Mouse (Mus musculus) stomach, embryonic 16.5 days (tissue): ENCODE data around the gene Ndufv3. TPM values are rescaled to one million over a fixed set of nuclear protein-coding genes. Genes with fewer than 3 reads are reported as not detected.

Experiments
- ATAC-seq: fragments of 200-750 bp; cut with Nextera tagmentation; 2 replicates; pipeline ENCODE4 v1.8.0; 2017; ENCODE audit warnings: moderate number of reproducible peaks, moderate TSS enrichment; ENCODE audit not compliant: insufficient read depth, low FRiP score
- H3K27ac ChIP-seq: fragments of 300-500 bp; sonication (generic); 2 replicates; pipeline ENCODE4 v1.5.1; 2014; ENCODE audit warnings: low read length
- H3K27me3 ChIP-seq: fragments of 300-500 bp; sonication (generic); 2 replicates; pipeline ENCODE4 v1.6.1; 2014; ENCODE audit warnings: low read length, control low read depth, mixed read lengths; ENCODE audit not compliant: control insufficient read depth, insufficient read depth
- H3K36me3 ChIP-seq: fragments of 300-500 bp; sonication (generic); 2 replicates; pipeline ENCODE4 v1.6.1; 2014; ENCODE audit warnings: low read length; ENCODE audit not compliant: control insufficient read depth, insufficient read depth
- H3K4me1 ChIP-seq: fragments of 300-500 bp; sonication (generic); 2 replicates; pipeline ENCODE4 v1.6.1; 2014; ENCODE audit warnings: low read length, control low read depth, mixed read lengths; ENCODE audit not compliant: control insufficient read depth, insufficient read depth
- H3K4me2 ChIP-seq: fragments of 300-500 bp; sonication (generic); 2 replicates; pipeline ENCODE4 v1.6.1; 2014; ENCODE audit warnings: low read depth, low read length, mixed read lengths
- H3K4me3 ChIP-seq: fragments of 300-500 bp; sonication (generic); replicated peaks from 2 replicates; pipeline ENCODE4 v1.5.1; 2014; ENCODE audit warnings: mild to moderate bottlenecking, low read length
- H3K9ac ChIP-seq: fragments of 300-500 bp; sonication (generic); 2 replicates; pipeline ENCODE4 v1.6.1; 2014; ENCODE audit warnings: low read length
- H3K9me3 ChIP-seq: fragments of 300-500 bp; sonication (generic); replicated peaks from 2 replicates; pipeline ENCODE4 v1.6.1; 2016; ENCODE audit warnings: low read length, control low read depth; ENCODE audit not compliant: control insufficient read depth
- WGBS: fragments of 180-500 bp; shearing (Covaris S2); extraction: QIAGEN DNeasy Blood & Tissue Kit; methylation state at CpG from one replicate; pipeline ENCODE4 v1.1.7; 2014; 5-methylcytosine and 5-hydroxymethylcytosine counted together
- polyA plus RNA-seq: library from polyadenylated mRNA; unstranded; fragments of >200 nt; fragmentation: Nextera tagmentation; extraction: Ambion mirVana; gene quantifications from 2 replicates; pipeline ENCODE4 v1.2.1, GENCODE M21; 2015

Ndufv3 gene
- polyA plus RNA-seq, 1 experiment from 2014 or later: 321 TPM

DNA sequence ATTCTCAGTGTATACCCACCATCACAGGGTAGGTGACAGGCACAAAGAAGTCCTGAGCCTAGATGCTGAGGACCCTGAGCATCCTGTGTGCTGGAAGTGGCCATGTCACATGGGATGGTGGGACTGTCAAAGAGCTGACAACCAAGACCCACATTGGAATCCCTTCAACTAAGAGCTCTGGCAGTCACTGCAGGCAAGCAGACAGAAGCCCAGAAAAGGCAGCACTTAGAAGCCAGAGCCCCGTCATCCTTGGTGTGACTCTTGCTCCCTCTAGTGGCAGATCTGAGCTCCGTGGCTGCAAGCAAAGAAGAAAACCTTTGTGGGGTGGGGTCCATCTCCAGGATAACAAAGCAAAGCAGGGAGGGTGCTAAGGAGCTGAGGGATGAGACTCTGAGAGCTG lies 27.5 kb upstream of the Ndufv3 start:
- peaks cover 10% of the 10 kb centered on the region; the same call in 1 of the 2 replicates for H3K36me3 ChIP-seq
- 0% methylated on average over 2 of the region's 2 CpGs for WGBS
- no peak overlapping the region for H3K9ac ChIP-seq
- H3K9me3 ChIP-seq: no peaks in the 10 kb centered on the region
- 0 out of 2 replicates have a peak, but pooled peaks cover 4% of the 10 kb centered on the region for H3K4me1 ChIP-seq
- peak; percentile 44; the same call in 1 of the 2 replicates for ATAC-seq
- H3K27ac ChIP-seq: no peak overlapping the region
- no peaks in the 10 kb centered on the region for H3K27me3 ChIP-seq
- no peak overlapping the region for H3K4me2 ChIP-seq
- H3K4me3 ChIP-seq: no peak overlapping the region

DNA sequence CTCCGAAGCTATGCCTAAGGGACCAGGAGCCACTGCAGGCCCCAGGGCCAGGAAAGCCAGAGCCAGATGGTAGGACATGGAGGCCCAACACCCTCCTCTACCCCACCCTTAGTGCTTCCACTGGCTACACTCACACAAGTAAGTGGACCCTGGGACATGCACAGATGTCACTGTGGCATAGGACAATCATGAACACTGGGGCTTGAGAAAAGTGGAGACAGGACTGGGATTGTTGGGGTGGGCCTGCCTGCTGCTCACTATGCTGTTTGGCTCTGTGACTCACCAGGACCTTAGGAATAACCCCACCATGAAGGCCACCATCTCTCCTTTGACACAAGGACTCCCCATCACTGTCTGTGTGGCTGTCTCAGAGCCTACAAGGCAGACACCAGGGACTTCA lies 24.9 kb upstream of the Ndufv3 start:
- no peak overlapping the region for H3K4me2 ChIP-seq
- WGBS: 90% methylated on average over 1 of the region's 1 CpGs
- ATAC-seq: no peak
- H3K4me3 ChIP-seq: no peak overlapping the region
- peaks cover 23% of the 10 kb centered on the region for H3K36me3 ChIP-seq
- no peaks in the 10 kb centered on the region for H3K9me3 ChIP-seq
- H3K27me3 ChIP-seq: no peaks in the 10 kb centered on the region
- H3K4me1 ChIP-seq: no peaks in the 10 kb centered on the region
- H3K9ac ChIP-seq: no peak overlapping the region
- no peak overlapping the region for H3K27ac ChIP-seq

DNA sequence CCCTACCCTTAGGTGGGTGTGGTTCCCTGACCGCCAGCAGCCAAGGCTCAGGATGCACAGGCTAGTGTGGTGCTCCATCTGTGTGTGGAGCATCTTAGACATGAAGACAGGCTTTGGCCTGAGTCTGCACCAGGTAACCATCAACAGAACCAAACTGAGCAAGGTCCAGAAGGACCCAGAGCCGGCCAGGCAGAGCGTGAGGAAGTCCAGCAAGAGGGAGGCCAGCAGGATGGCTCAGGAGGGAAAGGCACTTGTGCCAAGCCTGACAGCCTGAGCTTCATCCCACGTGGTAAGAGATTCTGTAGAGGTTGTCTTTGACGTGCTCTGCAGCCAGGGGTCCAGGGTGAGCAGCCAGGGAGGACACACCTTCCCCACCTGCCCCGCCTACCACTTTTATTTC lies 22.2 kb upstream of the Ndufv3 start:
- no peak overlapping the region for H3K9ac ChIP-seq
- H3K36me3 ChIP-seq: peaks cover 31% of the 10 kb centered on the region
- no peak overlapping the region for H3K27ac ChIP-seq
- no peaks in the 10 kb centered on the region for H3K27me3 ChIP-seq
- H3K9me3 ChIP-seq: no peaks in the 10 kb centered on the region
- H3K4me1 ChIP-seq: no peaks in the 10 kb centered on the region
- H3K4me3 ChIP-seq: no peak overlapping the region
- no peak for ATAC-seq
- no peak overlapping the region for H3K4me2 ChIP-seq
- 75% methylated on average over 6 of the region's 6 CpGs for WGBS

DNA sequence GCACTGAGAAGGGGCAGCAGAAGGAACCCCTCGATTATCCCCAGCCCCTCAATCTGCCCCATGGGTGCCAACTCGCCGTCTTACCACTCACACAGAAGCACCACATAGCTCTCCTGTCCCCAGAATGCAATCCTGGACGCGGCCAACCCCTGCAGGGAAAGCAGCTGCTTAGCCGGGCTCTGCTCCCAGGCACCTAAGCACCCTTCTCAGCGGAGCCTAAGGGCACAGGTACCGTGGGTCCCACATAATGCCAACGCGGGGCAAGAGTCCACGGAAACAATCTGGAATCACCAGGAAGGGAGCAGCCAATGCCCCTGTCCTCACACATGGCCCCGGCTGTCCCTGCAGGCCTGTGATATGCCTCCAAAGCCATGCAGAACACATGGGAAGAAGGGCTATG lies 20.2 kb upstream of the Ndufv3 start:
- ATAC-seq: no peak
- H3K27me3 ChIP-seq: no peaks in the 10 kb centered on the region
- 93% methylated on average over 12 of the region's 12 CpGs for WGBS
- H3K4me1 ChIP-seq: no peaks in the 10 kb centered on the region
- H3K4me2 ChIP-seq: no peak overlapping the region
- no peak overlapping the region for H3K9ac ChIP-seq
- no peak overlapping the region for H3K4me3 ChIP-seq
- H3K9me3 ChIP-seq: no peaks in the 10 kb centered on the region
- peaks cover 40% of the 10 kb centered on the region for H3K36me3 ChIP-seq
- H3K27ac ChIP-seq: no peak overlapping the region

DNA sequence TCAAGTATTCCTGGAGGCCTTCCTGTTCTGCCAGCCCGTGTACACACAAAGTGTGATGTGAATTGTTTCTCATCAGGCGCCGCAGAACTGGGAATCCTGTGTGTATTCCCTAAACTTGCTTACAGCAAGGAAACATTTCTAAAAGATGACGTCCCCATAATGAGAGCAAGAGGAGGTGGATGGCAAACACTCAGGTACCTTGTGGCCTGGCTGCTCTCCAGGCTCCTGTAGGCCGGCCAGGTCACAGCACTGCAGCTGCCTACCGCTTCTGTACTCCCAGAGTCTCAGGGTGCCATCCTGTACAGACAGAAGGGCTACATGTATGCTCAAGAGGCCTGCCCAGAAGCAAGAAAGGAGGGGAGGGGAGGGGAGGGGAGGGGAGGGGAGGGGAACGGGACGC lies 19.5 kb upstream of the Ndufv3 start:
- Histone ChIP-seq H3K9ac (no peak overlapping the region), H3K4me2 (no peak overlapping the region), H3K4me3 (no peak overlapping the region), H3K9me3 (no peaks in the 10 kb centered on the region), H3K36me3 (peaks cover 44% of the 10 kb centered on the region), H3K27ac (no peak overlapping the region), H3K4me1 (no peaks in the 10 kb centered on the region), H3K27me3 (no peaks in the 10 kb centered on the region)
- ATAC-seq: no peak
- 92% methylated on average over 8 of the region's 8 CpGs for WGBS

- Histone ChIP-seq H3K9ac (no peak overlapping the region), H3K36me3 (peaks cover 44% of the 10 kb centered on the region)
These were observed 19.0 kb upstream of the Ndufv3 start for GRCm38 (mm10) chr17:31500908-31501307.

DNA sequence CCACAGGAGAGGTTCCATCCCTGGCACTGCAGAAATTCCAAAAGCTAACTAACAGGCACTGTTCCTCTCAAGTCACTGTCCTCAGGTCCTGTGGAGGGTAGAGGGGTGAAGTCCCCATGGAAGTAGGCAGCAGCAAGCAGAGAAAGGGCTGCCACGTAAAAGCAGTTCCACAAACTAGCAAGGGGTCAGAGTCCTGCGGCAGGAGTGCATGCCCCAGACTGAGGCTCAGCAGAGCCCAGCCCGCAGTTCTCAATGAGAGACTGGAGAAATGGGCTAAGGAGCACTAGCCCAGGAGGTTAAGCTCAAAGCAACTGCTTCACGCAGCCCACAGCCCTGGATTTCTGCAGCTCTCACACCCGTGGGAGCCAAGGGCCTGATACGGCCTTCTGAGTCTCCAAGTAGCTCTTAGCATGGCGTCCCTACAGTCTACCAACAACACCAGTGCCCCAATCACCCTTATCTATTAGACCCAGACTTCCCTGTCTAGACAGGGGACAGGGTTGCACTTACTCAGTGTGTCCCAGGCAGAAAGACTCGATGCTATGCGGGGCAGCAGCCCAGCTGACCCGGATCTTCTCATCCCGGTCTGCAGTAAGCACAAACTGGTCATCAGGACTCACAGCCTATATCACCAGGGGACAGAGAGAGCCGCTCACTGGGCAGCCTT lies 17.5 kb upstream of the Ndufv3 start:
- H3K27ac ChIP-seq: no peak overlapping the region
- no peak overlapping the region for H3K4me2 ChIP-seq
- H3K27me3 ChIP-seq: no peaks in the 10 kb centered on the region
- H3K4me3 ChIP-seq: no peak overlapping the region
- no peaks in the 10 kb centered on the region for H3K9me3 ChIP-seq
- H3K36me3 ChIP-seq: peaks cover 34% of the 10 kb centered on the region
- no peak for ATAC-seq
- H3K9ac ChIP-seq: no peak overlapping the region
- no peaks in the 10 kb centered on the region for H3K4me1 ChIP-seq
- 85% methylated on average over 12 of the region's 12 CpGs for WGBS

More at GRCm38 (mm10) chr17:31500908-31501307, 19.0 kb upstream of the Ndufv3 start:
- Histone ChIP-seq H3K4me3 (no peak overlapping the region), H3K4me2 (no peak overlapping the region), H3K27ac (no peak overlapping the region), H3K9me3 (no peaks in the 10 kb centered on the region), H3K27me3 (no peaks in the 10 kb centered on the region), H3K4me1 (no peaks in the 10 kb centered on the region)
- 89% methylated on average over 3 of the region's 3 CpGs for WGBS
- no peak for ATAC-seq

GRCm38 (mm10) chr17:31503337-31503736 lies 16.6 kb upstream of the Ndufv3 start:
- Histone ChIP-seq H3K9me3 (no peaks in the 10 kb centered on the region), H3K4me1 (no peaks in the 10 kb centered on the region), H3K27ac (no peak overlapping the region), H3K36me3 (peaks cover 32% of the 10 kb centered on the region), H3K27me3 (no peaks in the 10 kb centered on the region), H3K4me2 (no peak overlapping the region), H3K4me3 (no peak overlapping the region), H3K9ac (no peak overlapping the region)
- no peak for ATAC-seq
- 91% methylated on average over 12 of the region's 12 CpGs for WGBS

DNA sequence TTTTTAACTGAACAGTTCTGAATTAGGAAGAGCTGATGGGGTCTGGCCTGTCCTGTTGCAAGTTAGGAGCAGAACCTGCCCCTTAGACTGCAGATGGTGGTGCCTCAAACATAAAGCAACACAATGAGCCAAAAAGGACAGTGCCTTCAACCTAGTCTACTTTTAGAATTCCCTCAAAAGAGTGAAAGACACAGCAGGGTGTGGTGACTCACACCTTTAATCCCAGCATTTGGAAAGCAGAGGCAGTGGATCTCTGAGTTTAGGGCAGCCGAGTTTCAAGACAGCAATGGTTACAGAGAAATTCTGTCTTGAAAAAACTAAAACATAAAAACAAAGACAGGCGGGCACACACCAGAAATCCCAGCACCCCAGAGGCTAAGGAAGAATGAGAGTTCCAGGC lies 16.0 kb upstream of the Ndufv3 start:
- WGBS: 78% methylated on average over 2 of the region's 2 CpGs
- no peak overlapping the region for H3K9ac ChIP-seq
- ATAC-seq: no peak
- H3K4me3 ChIP-seq: no peak overlapping the region
- H3K4me2 ChIP-seq: no peak overlapping the region
- H3K36me3 ChIP-seq: peaks cover 32% of the 10 kb centered on the region
- no peaks in the 10 kb centered on the region for H3K27me3 ChIP-seq
- H3K27ac ChIP-seq: no peak overlapping the region
- H3K9me3 ChIP-seq: no peaks in the 10 kb centered on the region
- H3K4me1 ChIP-seq: no peaks in the 10 kb centered on the region
